Mouse (Mus musculus): ENCODE measurements around the gene Plxna2.
A peak's percentile ranks its signal among the peaks of the same experiment; 100 is the strongest.

DNA sequence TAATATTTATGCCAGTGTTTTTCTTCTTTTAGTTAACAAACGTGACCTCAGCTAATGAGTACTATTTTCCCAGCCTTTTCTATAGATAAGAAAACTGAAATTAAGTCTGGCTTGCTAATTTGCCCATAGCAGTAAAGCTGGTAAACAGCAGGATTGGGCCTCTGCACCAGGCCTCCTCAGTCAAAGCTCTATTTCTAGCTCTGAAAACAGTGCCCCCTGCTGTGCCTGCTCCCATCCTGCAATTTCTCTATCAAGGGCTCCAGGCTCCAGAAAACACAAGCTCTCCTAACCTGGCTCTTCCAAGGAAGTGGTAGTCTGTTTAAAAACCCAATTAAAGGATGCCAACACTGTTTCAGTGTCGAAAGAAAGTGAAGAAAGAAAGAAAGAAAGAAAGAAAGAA is 104.3 kb downstream of the Plxna2 start:
- TF ChIP-seq POLR2A (IDR thresholded peaks at IDR 0.05; ENCODE audit: borderline replicate concordance, low read depth, low read length): no peak
- peak; percentile 43; the same call in 1 of the 2 replicates for TF ChIP-seq CTCF (IDR thresholded peaks at IDR 0.05; ENCODE audit: low read depth, low read length)
